Mouse (Mus musculus) lung, postnatal 0 days (tissue): ENCODE data around the gene Stx19. TPM values are rescaled to one million over a fixed set of nuclear protein-coding genes. Genes with fewer than 3 reads are reported as not detected.

ENCODE experiments used
- ATAC-seq: fragments of 200-750 bp; cut with Nextera tagmentation; 2 replicates; pipeline ENCODE4 v1.8.0; 2017; ENCODE audit warnings: moderate library complexity
- DNase-seq: peaks from one replicate; pipeline ENCODE4 v3.0.0-alpha.2; 2016; ENCODE audit warnings: low spot score
- H3K27ac ChIP-seq: fragments of 300-500 bp; sonication (generic); 2 replicates; pipeline ENCODE4 v1.5.1; 2014; ENCODE audit warnings: antibody characterized with exemption, mild to moderate bottlenecking, low read length, mixed read lengths
- H3K27me3 ChIP-seq: fragments of 300-500 bp; sonication (generic); replicated peaks from 2 replicates; pipeline ENCODE4 v1.6.1; 2014; ENCODE audit warnings: low read length, mixed read lengths; ENCODE audit not compliant: insufficient read depth
- H3K36me3 ChIP-seq: fragments of 300-500 bp; sonication (generic); 2 replicates; pipeline ENCODE4 v1.6.1; 2014; ENCODE audit warnings: low read length, mixed read lengths; ENCODE audit not compliant: insufficient read depth
- H3K4me1 ChIP-seq: fragments of 300-500 bp; sonication (generic); 2 replicates; pipeline ENCODE4 v1.6.1; 2014; ENCODE audit warnings: antibody characterized with exemption, low read depth, low read length, mixed read lengths; ENCODE audit not compliant: insufficient read depth
- H3K4me2 ChIP-seq: fragments of 300-500 bp; sonication (generic); replicated peaks from 2 replicates; pipeline ENCODE4 v1.6.1; 2014; ENCODE audit warnings: low read depth, mild to moderate bottlenecking, low read length, moderate library complexity, mixed read lengths
- H3K4me3 ChIP-seq: fragments of 300-500 bp; sonication (generic); 2 replicates; pipeline ENCODE4 v1.5.1; 2014; ENCODE audit warnings: low read depth, low read length
- H3K9ac ChIP-seq: fragments of 300-500 bp; sonication (generic); replicated peaks from 2 replicates; pipeline ENCODE4 v1.6.1; 2014; ENCODE audit warnings: low read depth, mild to moderate bottlenecking
- H3K9me3 ChIP-seq: fragments of 300-500 bp; sonication (generic); 2 replicates; pipeline ENCODE4 v1.6.1; 2016; ENCODE audit warnings: low read length, mixed read lengths
- CTCF ChIP-seq: IDR thresholded peaks from 2 replicates; pipeline ENCODE4 v1.5.1; 2016; ENCODE audit warnings: antibody characterized with exemption, mild to moderate bottlenecking
- EP300 ChIP-seq: IDR thresholded peaks from 2 replicates; pipeline ENCODE4 v1.6.1; 2016; ENCODE audit warnings: antibody characterized with exemption, mild to moderate bottlenecking, control low read depth
- WGBS: fragments of 180-500 bp; shearing (Covaris S2); extraction: QIAGEN DNeasy Blood & Tissue Kit; methylation state at CpG from one replicate; pipeline ENCODE4 v1.1.7; 2014; 5-methylcytosine and 5-hydroxymethylcytosine counted together
- polyA plus RNA-seq: library from polyadenylated mRNA; unstranded; fragments of >200 nt; fragmentation: Nextera tagmentation; extraction: Ambion mirVana; gene quantifications from 2 replicates; pipeline ENCODE4 v1.2.1, GENCODE M21; 2015

Stx19 gene
- polyA plus RNA-seq, 1 experiment from 2014 or later = 10.3 TPM

DNA sequence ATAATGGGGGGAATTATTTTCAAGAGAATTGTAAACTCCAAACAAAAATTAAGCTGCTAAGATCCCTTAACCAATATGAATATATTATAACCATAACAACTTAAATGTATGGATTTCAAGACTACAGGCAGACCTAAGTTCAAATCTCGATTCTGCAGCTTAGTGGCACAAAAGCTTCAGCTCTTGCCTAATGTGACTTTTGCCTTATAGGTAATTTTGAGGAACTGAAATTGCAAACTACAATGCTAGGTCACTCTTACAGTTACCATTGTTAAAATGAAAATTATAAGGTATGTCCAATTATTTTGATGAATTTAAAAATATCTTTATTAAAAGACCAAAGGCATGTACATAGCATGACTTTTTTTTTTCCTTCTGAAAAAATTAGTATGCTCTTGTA, 17.9 kb upstream of the Stx19 start:
- ATAC-seq = no peak
- Histone ChIP-seq H3K4me2 (no peak overlapping the region), H3K4me3 (no peak overlapping the region), H3K27ac (no peak overlapping the region), H3K27me3 (no peaks in the 10 kb centered on the region), H3K36me3 (0 out of 2 replicates have a peak, but pooled peaks cover 6% of the 10 kb centered on the region), H3K9ac (no peak overlapping the region), H3K9me3 (no peaks in the 10 kb centered on the region), H3K4me1 (no peaks in the 10 kb centered on the region)
- WGBS = 76% methylated on average over 1 of the region's 1 CpGs
- no peak for DNase-seq
- TF ChIP-seq CTCF (no peak), EP300 (no peak)

DNA sequence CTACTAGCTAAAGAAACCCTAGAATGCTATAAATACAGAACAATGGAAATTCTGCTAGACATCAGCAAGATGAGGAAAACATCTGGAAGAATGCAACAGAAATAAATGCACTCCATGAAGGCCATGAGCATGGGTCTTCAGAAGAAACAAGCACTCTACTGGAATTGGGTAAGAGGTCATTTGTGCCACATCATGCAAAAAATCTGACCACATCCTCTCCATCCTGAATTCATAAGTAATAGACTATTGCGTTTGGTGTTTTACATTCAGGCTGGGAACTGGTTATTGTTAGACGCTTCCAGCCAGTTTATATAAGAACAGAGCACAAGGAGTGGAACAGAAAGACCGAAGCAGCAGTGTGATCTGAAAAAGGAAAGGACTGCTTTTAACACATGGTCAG, 15.7 kb upstream of the Stx19 start:
- H3K36me3 ChIP-seq = 0 out of 2 replicates have a peak, but pooled peaks cover 9% of the 10 kb centered on the region
- 93% methylated on average over 3 of the region's 3 CpGs for WGBS
- DNase-seq (no peak), ATAC-seq (no peak)
- no peak overlapping the region for H3K27ac ChIP-seq
- no peak overlapping the region for H3K4me3 ChIP-seq
- H3K4me1 ChIP-seq = no peaks in the 10 kb centered on the region
- H3K9me3 ChIP-seq = no peaks in the 10 kb centered on the region
- TF ChIP-seq CTCF = no peak
- no peak for TF ChIP-seq EP300
- no peak overlapping the region for H3K4me2 ChIP-seq
- H3K27me3 ChIP-seq = no peaks in the 10 kb centered on the region
- no peak overlapping the region for H3K9ac ChIP-seq

GRCm38 (mm10) chr16:62799426-62799825, 15.1 kb upstream of the Stx19 start:
- H3K9ac ChIP-seq = no peak overlapping the region
- ATAC-seq = no peak

DNA sequence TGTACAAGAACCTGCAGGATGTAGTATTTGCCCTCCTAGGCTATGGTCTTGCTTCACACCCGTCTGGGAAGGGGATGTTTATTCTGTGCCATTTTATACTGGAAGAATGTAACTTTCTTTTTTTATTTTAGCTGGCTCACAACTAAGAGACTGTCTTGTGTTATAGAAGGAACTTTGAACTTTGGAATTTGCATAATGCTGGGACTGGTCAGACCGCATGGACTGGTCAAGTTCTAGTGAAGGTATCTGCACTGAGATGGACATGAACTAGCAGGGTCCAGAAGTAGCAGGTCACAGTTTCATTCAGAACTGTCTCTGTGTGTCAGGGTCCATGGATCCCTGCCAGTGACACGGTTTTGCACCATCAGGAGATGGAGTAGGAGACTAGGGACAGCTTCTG, 14.6 kb upstream of the Stx19 start:
- H3K27ac ChIP-seq = no peak overlapping the region
- H3K4me2 ChIP-seq = no peak overlapping the region
- ATAC-seq = no peak
- no peak overlapping the region for H3K4me3 ChIP-seq
- no peaks in the 10 kb centered on the region for H3K4me1 ChIP-seq
- WGBS = 70% methylated on average over 3 of the region's 3 CpGs
- H3K36me3 ChIP-seq = peaks cover 18% of the 10 kb centered on the region; the same call in 1 of the 2 replicates
- no peaks in the 10 kb centered on the region for H3K9me3 ChIP-seq
- H3K9ac ChIP-seq = no peak overlapping the region
- no peak for DNase-seq
- no peak for TF ChIP-seq EP300
- no peak for TF ChIP-seq CTCF
- no peaks in the 10 kb centered on the region for H3K27me3 ChIP-seq

More at GRCm38 (mm10) chr16:62799426-62799825, 15.1 kb upstream of the Stx19 start:
- H3K4me2 ChIP-seq = no peak overlapping the region
- WGBS = 77% methylated on average over 4 of the region's 4 CpGs
- H3K27ac ChIP-seq = no peak overlapping the region
- no peak overlapping the region for H3K4me3 ChIP-seq
- H3K4me1 ChIP-seq = no peaks in the 10 kb centered on the region
- peaks cover 14% of the 10 kb centered on the region; the same call in 1 of the 2 replicates for H3K36me3 ChIP-seq
- H3K9me3 ChIP-seq = no peaks in the 10 kb centered on the region
- no peak for DNase-seq
- TF ChIP-seq CTCF = no peak
- TF ChIP-seq EP300 = no peak
- H3K27me3 ChIP-seq = no peaks in the 10 kb centered on the region

GRCm38 (mm10) chr16:62804621-62805020, 9.9 kb upstream of the Stx19 start:
- H3K4me3 ChIP-seq = no peak overlapping the region
- H3K36me3 ChIP-seq = peaks cover 16% of the 10 kb centered on the region; the same call in 1 of the 2 replicates
- no peaks in the 10 kb centered on the region for H3K4me1 ChIP-seq
- 94% methylated on average over 3 of the region's 3 CpGs for WGBS
- DNase-seq = no peak
- H3K9me3 ChIP-seq = no peaks in the 10 kb centered on the region
- TF ChIP-seq CTCF (no peak), EP300 (no peak)
- H3K27me3 ChIP-seq = no peaks in the 10 kb centered on the region
- no peak overlapping the region for H3K9ac ChIP-seq
- no peak for ATAC-seq
- no peak overlapping the region for H3K27ac ChIP-seq
- H3K4me2 ChIP-seq = no peak overlapping the region

- no peaks in the 10 kb centered on the region for H3K4me1 ChIP-seq
- TF ChIP-seq EP300 (no peak), CTCF (no peak)
- H3K9ac ChIP-seq = no peak overlapping the region
- no peak overlapping the region for H3K4me2 ChIP-seq
- no peak overlapping the region for H3K4me3 ChIP-seq
- no peaks in the 10 kb centered on the region for H3K27me3 ChIP-seq
- ATAC-seq (peak; percentile 97), DNase-seq (peak; percentile 63)
- H3K27ac ChIP-seq = peak overlapping the region; percentile 22
- H3K9me3 ChIP-seq = no peaks in the 10 kb centered on the region
- WGBS = 39% methylated on average over 8 of the region's 8 CpGs
- peaks cover 10% of the 10 kb centered on the region; the same call in 1 of the 2 replicates for H3K36me3 ChIP-seq
These were observed 7.1 kb upstream of the Stx19 start for GRCm38 (mm10) chr16:62807249-62807979.
